Mouse (Mus musculus) thymus, postnatal 36 days (tissue): ENCODE measurements around the gene Nfat5.

Experiments
- DNase-seq, 2 experiments: peaks; one replicate each; pipeline ENCODE4 v3.0.0; 2022; ENCODE audit warnings: mixed read lengths in 2 of 2

Gene Nfat5

GRCm38 (mm10) chr8:107399495-107399894, 106.2 kb downstream of the Nfat5 start:
- DNase-seq: no peak

- no peak for DNase-seq
Measured at GRCm38 (mm10) chr8:107401866-107402265, 108.6 kb downstream of the Nfat5 start.

- DNase-seq: peak; percentile 24 to 57
Measured at GRCm38 (mm10) chr8:107403038-107403781, 109.9 kb downstream of the Nfat5 start, which contains the start of gene Nqo1. Gene Nqo1, minus strand, starts transcription at chr8:107403206.

GRCm38 (mm10) chr8:107404057-107404456, 110.8 kb downstream of the Nfat5 start:
- no peak for DNase-seq

GRCm38 (mm10) chr8:107405935-107406334, 112.7 kb downstream of the Nfat5 start:
- no peak for DNase-seq

GRCm38 (mm10) chr8:107411391-107411790, 118.1 kb downstream of the Nfat5 start:
- no peak for DNase-seq

- DNase-seq: no peak
Measured at GRCm38 (mm10) chr8:107412552-107412951, 119.3 kb downstream of the Nfat5 start.

- DNase-seq: no peak
Measured at GRCm38 (mm10) chr8:107413881-107414280, 120.6 kb downstream of the Nfat5 start.

GRCm38 (mm10) chr8:107417001-107417400, 123.7 kb downstream of the Nfat5 start:
- DNase-seq: no peak

GRCm38 (mm10) chr8:107424176-107424575, 130.9 kb downstream of the Nfat5 start:
- no peak for DNase-seq

- peak; percentile 96 for DNase-seq
Measured at GRCm38 (mm10) chr8:107424597-107425229, 131.4 kb downstream of the Nfat5 start, which contains the start of gene Nob1. Gene Nob1, minus strand, starts transcription at chr8:107425051.

GRCm38 (mm10) chr8:107425230-107425597, 131.9 kb downstream of the Nfat5 start:
- no peak for DNase-seq
